Mouse (Mus musculus): ENCODE data around the gene Hoxd8. TPM values are rescaled to one million over a fixed set of nuclear protein-coding genes. Genes with fewer than 3 reads are reported as not detected.

Gene Hoxd8
- polyA plus RNA-seq, 1 experiment = not detected

DNA sequence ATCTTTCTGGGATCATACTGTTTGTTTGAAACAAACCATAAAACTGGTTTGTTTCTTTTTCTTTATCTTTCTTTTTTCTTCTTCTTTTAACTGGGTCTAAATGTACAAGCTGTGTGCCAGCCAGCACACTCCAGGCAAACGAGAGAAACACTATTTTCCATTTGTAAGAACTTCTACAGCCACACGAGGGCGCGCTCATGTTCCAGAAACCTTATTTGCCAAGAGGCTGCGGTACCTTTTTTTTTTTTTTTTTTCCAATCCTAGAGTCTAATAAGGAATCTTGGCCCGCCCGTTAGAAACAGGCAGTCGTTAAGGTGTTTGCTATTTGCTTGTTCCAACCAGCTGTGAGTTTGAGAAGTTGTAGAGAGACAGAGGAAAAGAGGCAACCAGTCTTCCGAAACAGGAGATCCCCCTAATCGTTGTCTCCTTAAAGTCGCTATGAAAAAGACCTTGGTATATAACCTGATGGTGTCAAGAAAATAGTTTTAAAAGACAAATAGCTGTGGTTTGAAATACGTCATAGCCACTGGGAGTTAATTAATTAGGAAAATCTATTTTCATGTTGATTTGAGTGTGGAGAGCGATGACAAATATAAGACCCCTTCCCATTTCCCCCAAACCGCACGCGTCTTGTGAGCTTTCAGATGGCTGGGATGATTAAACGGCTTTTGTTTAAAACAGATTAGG lies 18.0 kb upstream of the Hoxd8 start:
- H3K27ac ChIP-seq (ENCODE audit: insufficient read depth, low read length) = no peak overlapping the region
- 9% methylated on average over 17 of the region's 17 CpGs for WGBS
- no peak overlapping the region for H3K4me3 ChIP-seq (replicated peaks; ENCODE audit: insufficient read depth, low read depth, low read length)
- peaks cover 21% of the 10 kb centered on the region; the same call in 1 of the 2 replicates for H3K27me3 ChIP-seq (ENCODE audit: control insufficient read depth, insufficient read depth, low read length)
- H3K4me1 ChIP-seq (ENCODE audit: control insufficient read depth, insufficient read depth, low read length) = no peaks in the 10 kb centered on the region
- no peak for DNase-seq
- TF ChIP-seq POLR2A (IDR thresholded peaks at IDR 0.05; ENCODE audit: borderline replicate concordance, insufficient read depth, low read length) (no peak), CTCF (IDR thresholded peaks at IDR 0.05; ENCODE audit: borderline replicate concordance, insufficient read depth, low read depth, low read length) (peak; percentile 15; the same call in 1 of the 2 replicates)

DNA sequence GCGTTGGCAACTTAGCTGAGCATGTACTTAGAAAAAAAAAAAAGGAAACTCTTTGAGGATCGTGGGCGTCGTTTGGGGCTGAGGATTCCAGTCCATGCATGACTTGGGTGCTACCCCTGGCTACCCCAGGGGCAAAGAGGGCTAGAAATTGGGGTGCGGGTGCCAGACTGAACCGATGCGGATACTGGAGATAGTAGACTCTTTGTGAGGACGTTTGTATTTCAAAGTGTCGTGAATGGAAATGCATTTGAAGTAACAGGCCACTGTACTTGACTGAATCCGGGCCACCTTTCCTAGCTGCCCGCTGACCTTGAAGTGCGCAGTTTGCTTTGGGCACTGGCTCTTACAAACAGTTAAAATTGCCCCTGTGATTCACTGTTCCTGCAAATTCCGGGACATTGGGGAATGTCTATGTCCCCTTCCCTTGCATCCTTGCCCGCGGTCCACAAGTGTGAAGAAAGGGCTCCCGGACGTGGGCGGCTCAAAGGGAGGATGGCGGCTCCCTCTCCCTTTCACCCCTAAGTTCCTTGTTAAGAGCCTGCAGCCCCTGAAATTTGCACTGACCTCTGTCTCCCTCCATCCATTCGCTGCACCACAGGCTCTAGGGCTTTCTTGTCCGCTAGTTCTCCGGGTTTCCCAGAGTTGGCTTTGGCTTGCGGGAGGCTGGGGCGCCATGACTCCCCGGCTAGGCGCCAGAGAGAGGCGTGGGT lies 17.3 kb upstream of the Hoxd8 start:
- TF ChIP-seq POLR2A (IDR thresholded peaks at IDR 0.05; ENCODE audit: borderline replicate concordance, insufficient read depth, low read length) (no peak), CTCF (IDR thresholded peaks at IDR 0.05; ENCODE audit: borderline replicate concordance, insufficient read depth, low read depth, low read length) (no peak)
- H3K27me3 ChIP-seq (ENCODE audit: control insufficient read depth, insufficient read depth, low read length) = peaks cover 24% of the 10 kb centered on the region; the same call in 1 of the 2 replicates
- H3K27ac ChIP-seq (ENCODE audit: insufficient read depth, low read length) = no peak overlapping the region
- no peak overlapping the region for H3K4me3 ChIP-seq (replicated peaks; ENCODE audit: insufficient read depth, low read depth, low read length)
- DNase-seq = no peak
- H3K4me1 ChIP-seq (ENCODE audit: control insufficient read depth, insufficient read depth, low read length) = no peaks in the 10 kb centered on the region
- WGBS = 4% methylated on average over 27 of the region's 27 CpGs

DNA sequence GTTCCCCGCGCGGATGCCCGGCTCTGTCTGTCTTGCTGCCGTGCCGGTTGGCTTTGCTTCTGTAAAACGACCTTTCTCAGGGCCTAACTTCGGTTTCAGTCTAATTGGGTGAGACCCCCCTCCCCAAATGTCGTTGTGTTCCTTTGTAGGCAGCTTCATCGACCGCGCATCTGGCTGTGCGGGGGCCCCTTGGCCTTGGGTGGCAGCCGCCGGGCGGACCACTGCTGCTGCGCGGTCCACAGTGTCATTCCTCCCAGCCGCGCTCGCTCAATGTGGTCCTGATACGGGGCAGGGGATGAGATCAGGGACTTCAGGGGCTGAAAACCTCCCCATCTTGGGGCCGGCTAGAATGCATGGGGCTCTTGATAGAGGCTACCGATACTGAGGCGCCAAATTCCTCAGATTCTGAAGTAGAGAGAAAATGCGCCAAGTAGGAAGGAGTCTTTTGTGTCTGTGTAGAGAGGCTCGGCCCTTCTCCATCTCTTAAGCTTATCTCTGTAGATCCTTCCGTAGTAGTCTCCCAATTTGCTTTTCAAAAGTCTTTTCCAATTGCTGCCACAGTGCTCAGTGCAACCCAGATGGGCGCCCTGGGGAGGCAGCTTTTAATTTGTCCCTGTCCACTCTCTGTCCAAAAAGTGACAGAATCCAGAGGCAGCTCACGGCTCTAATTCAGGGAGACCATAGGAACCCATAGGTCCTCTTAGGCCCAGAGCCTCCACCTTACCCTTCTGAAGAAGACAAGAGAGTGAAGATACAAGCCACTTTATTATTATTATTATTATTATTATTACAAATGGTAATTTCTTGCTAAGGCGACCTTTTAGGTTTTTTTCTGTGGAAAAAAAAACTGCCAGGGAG lies 16.5 kb upstream of the Hoxd8 start:
- peaks cover 25% of the 10 kb centered on the region; the same call in 1 of the 2 replicates for H3K27me3 ChIP-seq (ENCODE audit: control insufficient read depth, insufficient read depth, low read length)
- no peak for DNase-seq
- TF ChIP-seq CTCF (IDR thresholded peaks at IDR 0.05; ENCODE audit: borderline replicate concordance, insufficient read depth, low read depth, low read length) (no peak), POLR2A (IDR thresholded peaks at IDR 0.05; ENCODE audit: borderline replicate concordance, insufficient read depth, low read length) (no peak)
- H3K4me1 ChIP-seq (ENCODE audit: control insufficient read depth, insufficient read depth, low read length) = no peaks in the 10 kb centered on the region
- 2% methylated on average over 31 of the region's 31 CpGs for WGBS
- no peak overlapping the region for H3K4me3 ChIP-seq (replicated peaks; ENCODE audit: insufficient read depth, low read depth, low read length)
- no peak overlapping the region for H3K27ac ChIP-seq (ENCODE audit: insufficient read depth, low read length)

DNA sequence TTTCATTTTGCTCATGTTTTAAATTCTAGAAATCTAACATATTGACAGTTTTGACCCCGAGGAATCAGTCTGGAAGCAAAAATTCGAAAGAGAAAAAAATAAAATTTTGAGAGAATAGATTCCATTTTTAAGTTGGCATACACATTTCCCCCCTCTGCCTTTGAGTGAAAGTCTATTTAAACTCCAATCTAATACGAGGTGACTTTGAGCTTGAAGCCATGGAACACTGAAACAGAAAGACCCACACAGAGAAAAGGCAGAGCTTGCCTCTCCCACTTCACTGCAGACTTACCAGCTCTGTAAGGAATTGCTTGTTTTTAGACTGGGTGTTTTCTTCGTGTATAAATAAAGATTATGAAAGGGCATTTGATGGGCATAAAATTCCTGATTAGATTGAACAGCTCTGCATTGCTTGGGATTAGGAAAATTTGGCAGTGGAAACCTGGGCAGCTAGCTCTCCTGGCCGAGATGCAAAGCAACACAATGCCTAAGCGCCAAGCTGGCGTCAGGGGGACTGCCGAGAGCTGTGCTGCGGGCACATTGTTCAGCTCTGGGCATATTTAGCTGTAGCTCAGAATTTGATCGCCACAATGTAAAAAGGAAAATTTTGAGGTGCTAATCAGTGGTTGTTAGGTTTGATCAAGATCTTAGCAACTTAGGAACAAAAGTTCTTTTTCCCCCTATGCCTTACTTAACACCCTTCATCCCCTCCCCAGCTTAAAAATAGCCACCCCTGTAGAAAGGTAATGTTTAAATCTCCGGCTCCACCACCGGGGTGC lies 15.4 kb upstream of the Hoxd8 start:
- H3K4me3 ChIP-seq (replicated peaks; ENCODE audit: insufficient read depth, low read depth, low read length) = no peak overlapping the region
- peaks cover 22% of the 10 kb centered on the region; the same call in 1 of the 2 replicates for H3K27me3 ChIP-seq (ENCODE audit: control insufficient read depth, insufficient read depth, low read length)
- H3K27ac ChIP-seq (ENCODE audit: insufficient read depth, low read length) = no peak overlapping the region
- H3K4me1 ChIP-seq (ENCODE audit: control insufficient read depth, insufficient read depth, low read length) = no peaks in the 10 kb centered on the region
- DNase-seq = no peak
- whole genome bisulfite sequencing = 5% methylated on average over 12 of the region's 12 CpGs
- TF ChIP-seq POLR2A (IDR thresholded peaks at IDR 0.05; ENCODE audit: borderline replicate concordance, insufficient read depth, low read length) = no peak
- no peak for TF ChIP-seq CTCF (IDR thresholded peaks at IDR 0.05; ENCODE audit: borderline replicate concordance, insufficient read depth, low read depth, low read length)

DNA sequence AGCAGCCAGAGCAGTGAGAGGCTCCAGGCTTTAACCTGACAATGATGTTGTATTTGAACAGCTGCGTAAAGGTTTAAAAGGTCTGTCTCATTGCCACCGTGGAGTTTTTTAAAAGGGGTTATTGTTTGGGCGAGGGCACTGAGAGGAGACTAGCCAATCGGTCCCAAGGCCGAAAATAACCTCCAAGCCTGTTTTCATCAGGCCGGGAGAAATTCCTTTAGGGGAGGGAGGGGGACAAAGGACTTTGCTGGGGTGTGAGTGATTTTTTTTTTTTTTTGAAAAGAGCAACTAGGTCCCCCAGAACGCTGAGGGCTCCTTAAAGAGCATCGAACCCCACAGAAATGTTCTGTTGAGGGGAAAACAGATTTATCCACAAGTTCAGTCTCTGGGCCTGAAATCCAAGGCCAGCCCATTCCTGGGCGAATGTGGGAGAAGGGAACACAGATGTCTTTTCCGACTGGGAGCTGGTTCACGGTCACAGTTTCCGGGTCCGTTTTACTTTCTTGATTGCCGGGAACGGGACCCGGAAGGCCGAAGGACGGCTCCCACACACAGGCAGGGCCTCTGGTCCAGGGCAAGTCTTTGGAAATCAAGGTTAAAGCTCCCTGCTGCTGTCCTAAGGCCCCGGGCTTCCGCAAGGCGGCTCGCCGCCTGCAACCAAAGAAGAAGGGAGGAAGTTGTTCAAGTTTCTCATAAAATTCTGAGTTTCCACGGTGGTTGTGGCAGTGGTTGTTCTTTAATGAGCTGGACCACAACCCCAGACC lies 14.7 kb upstream of the Hoxd8 start:
- peaks cover 22% of the 10 kb centered on the region; the same call in 1 of the 2 replicates for H3K27me3 ChIP-seq (ENCODE audit: control insufficient read depth, insufficient read depth, low read length)
- 3% methylated on average over 24 of the region's 24 CpGs for WGBS
- TF ChIP-seq POLR2A (IDR thresholded peaks at IDR 0.05; ENCODE audit: borderline replicate concordance, insufficient read depth, low read length) (no peak), CTCF (IDR thresholded peaks at IDR 0.05; ENCODE audit: borderline replicate concordance, insufficient read depth, low read depth, low read length) (no peak)
- no peak overlapping the region for H3K27ac ChIP-seq (ENCODE audit: insufficient read depth, low read length)
- DNase-seq = no peak
- H3K4me3 ChIP-seq (replicated peaks; ENCODE audit: insufficient read depth, low read depth, low read length) = no peak overlapping the region
- no peaks in the 10 kb centered on the region for H3K4me1 ChIP-seq (ENCODE audit: control insufficient read depth, insufficient read depth, low read length)

DNA sequence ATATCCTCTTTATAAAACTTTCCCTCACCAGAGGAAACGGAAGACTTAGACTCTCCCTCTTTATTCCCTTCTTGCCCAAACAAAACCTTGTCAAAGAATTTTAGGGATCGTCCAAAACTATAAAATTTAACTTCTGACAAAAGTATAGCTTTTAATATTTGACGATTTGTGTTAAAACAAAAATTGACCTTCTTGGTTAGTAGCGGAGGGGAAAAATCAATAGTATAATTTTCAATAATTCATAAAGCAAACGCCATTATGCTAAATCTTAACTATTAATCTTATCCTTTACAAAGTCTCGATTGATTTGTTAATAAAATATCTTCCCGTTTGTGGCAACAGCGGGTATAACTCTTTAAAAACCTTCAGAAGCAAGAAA lies 14.1 kb upstream of the Hoxd8 start:
- WGBS = 11% methylated on average over 8 of the region's 8 CpGs
- TF ChIP-seq CTCF (IDR thresholded peaks at IDR 0.05; ENCODE audit: borderline replicate concordance, insufficient read depth, low read depth, low read length) (no peak), POLR2A (IDR thresholded peaks at IDR 0.05; ENCODE audit: borderline replicate concordance, insufficient read depth, low read length) (no peak)

More for the DNA sequence above, 14.1 kb upstream of the Hoxd8 start:
- no peak overlapping the region for H3K4me3 ChIP-seq (replicated peaks; ENCODE audit: insufficient read depth, low read depth, low read length)
- no peaks in the 10 kb centered on the region for H3K4me1 ChIP-seq (ENCODE audit: control insufficient read depth, insufficient read depth, low read length)
- no peak overlapping the region for H3K27ac ChIP-seq (ENCODE audit: insufficient read depth, low read length)
- peaks cover 22% of the 10 kb centered on the region; the same call in 1 of the 2 replicates for H3K27me3 ChIP-seq (ENCODE audit: control insufficient read depth, insufficient read depth, low read length)
- no peak for DNase-seq

Measured in cerebellum, adult 2 months (tissue).